ENCODE assay signal across 22 mouse cellular contexts in genomic region chr11:98168400-98168799, GRCm38 (mm10).
"Had no signal": no experiment of that assay in that cellular context is flagged by ENCODE, and none has a peak within 500 bp of the region (broad histone marks: within the 10 kb centered on the region; RNA-seq: fewer than 3 reads in every experiment).

No protein-coding gene starts in this region.

- H3K27ac ChIP-seq: forebrain, embryonic 15.5 days; heart, embryonic 10.5 days; hindbrain, embryonic 13.5 days; hindbrain, embryonic 15.5 days; hindbrain, postnatal 0 days; kidney, postnatal 0 days; limb, embryonic 13.5 days; limb, embryonic 15.5 days; liver, embryonic 12.5 days; liver, embryonic 14.5 days had no signal

- H3K4me1 ChIP-seq: forebrain, embryonic 15.5 days; heart, embryonic 10.5 days; heart, embryonic 12.5 days; hindbrain, embryonic 13.5 days; hindbrain, embryonic 15.5 days; limb, embryonic 13.5 days; limb, embryonic 15.5 days; liver, embryonic 12.5 days had no signal

- H3K4me3 ChIP-seq: forebrain, embryonic 15.5 days; heart, embryonic 10.5 days; heart, embryonic 12.5 days; hindbrain, embryonic 13.5 days; hindbrain, embryonic 15.5 days; limb, embryonic 13.5 days; limb, embryonic 15.5 days; liver, embryonic 12.5 days had no signal

- DNase-seq: forebrain, postnatal 0 days; gastrocnemius, postnatal 14 days; gastrocnemius, postnatal 36 days; heart, adult 18-20 months; heart, postnatal 10 days; heart, postnatal 36 days; layer of hippocampus, adult 9-11 months; layer of hippocampus, postnatal 36 days; left cerebral cortex, postnatal 4 days; lung, adult 18-20 months had no signal

- H3K9ac ChIP-seq: forebrain, embryonic 15.5 days; forebrain, postnatal 0 days; heart, embryonic 12.5 days; hindbrain, embryonic 13.5 days; hindbrain, embryonic 15.5 days; limb, embryonic 13.5 days; limb, embryonic 15.5 days; liver, embryonic 12.5 days; liver, embryonic 14.5 days had no signal

- H3K9me3 ChIP-seq: forebrain, embryonic 15.5 days; heart, embryonic 10.5 days; heart, embryonic 12.5 days; hindbrain, embryonic 13.5 days; hindbrain, embryonic 15.5 days; limb, embryonic 13.5 days; limb, embryonic 15.5 days; liver, embryonic 12.5 days had no signal

- H3K27me3 ChIP-seq: forebrain, embryonic 15.5 days; heart, embryonic 12.5 days; hindbrain, embryonic 13.5 days; hindbrain, embryonic 15.5 days; limb, embryonic 13.5 days; limb, embryonic 15.5 days; liver, embryonic 12.5 days had no signal

- H3K4me2 ChIP-seq: forebrain, embryonic 15.5 days; heart, embryonic 12.5 days; hindbrain, embryonic 13.5 days; hindbrain, embryonic 15.5 days; limb, embryonic 13.5 days; limb, embryonic 15.5 days; liver, embryonic 12.5 days had no signal

- ATAC-seq: forebrain, embryonic 15.5 days; forebrain, postnatal 0 days; hindbrain, postnatal 0 days; intestine, embryonic 16.5 days; liver, embryonic 12.5 days had no signal
